Mouse (Mus musculus): ENCODE results near the gene Tbxa2r. TPM values are rescaled to one million over a fixed set of nuclear protein-coding genes. Genes with fewer than 3 reads are reported as not detected.
A peak's percentile ranks its signal among the peaks of the same experiment; 100 is the strongest.

The Tbxa2r gene
- polyA plus RNA-seq, 1 experiment from 2014 or later: 3.6 TPM

- H3K27ac ChIP-seq (ENCODE audit: low read length): no peak overlapping the region
- no peaks in the 10 kb centered on the region for H3K9me3 ChIP-seq (ENCODE audit: control insufficient read depth, low read length)
- H3K27me3 ChIP-seq (replicated peaks; ENCODE audit: control insufficient read depth, insufficient read depth, low read length): no peaks in the 10 kb centered on the region
- ATAC-seq: no peak
- H3K9ac ChIP-seq (replicated peaks; ENCODE audit: low read depth, low read length): no peak overlapping the region
- H3K4me3 ChIP-seq (replicated peaks; ENCODE audit: low read length): no peak overlapping the region
- no peak overlapping the region for H3K4me2 ChIP-seq (ENCODE audit: low read length)
- WGBS: 89% methylated on average over 6 of the region's 6 CpGs
- no peaks in the 10 kb centered on the region for H3K36me3 ChIP-seq (ENCODE audit: control insufficient read depth, insufficient read depth)
- H3K4me1 ChIP-seq (replicated peaks; ENCODE audit: control insufficient read depth, insufficient read depth, low read length): peaks cover 25% of the 10 kb centered on the region
Measured at GRCm38 (mm10) chr10:81379809-81380378, 51.4 kb downstream of the Tbxa2r start.

- no peak overlapping the region for H3K9ac ChIP-seq (replicated peaks; ENCODE audit: low read depth, low read length)
- WGBS: 88% methylated on average over 5 of the region's 5 CpGs
- H3K36me3 ChIP-seq (ENCODE audit: control insufficient read depth, insufficient read depth): peaks cover 6% of the 10 kb centered on the region
- H3K4me2 ChIP-seq (ENCODE audit: low read length): no peak overlapping the region
- ATAC-seq: no peak
- H3K27ac ChIP-seq (ENCODE audit: low read length): no peak overlapping the region
- peaks cover 21% of the 10 kb centered on the region for H3K4me1 ChIP-seq (replicated peaks; ENCODE audit: control insufficient read depth, insufficient read depth, low read length)
- H3K4me3 ChIP-seq (replicated peaks; ENCODE audit: low read length): no peak overlapping the region
- no peaks in the 10 kb centered on the region for H3K27me3 ChIP-seq (replicated peaks; ENCODE audit: control insufficient read depth, insufficient read depth, low read length)
- H3K9me3 ChIP-seq (ENCODE audit: control insufficient read depth, low read length): no peaks in the 10 kb centered on the region
Measured at GRCm38 (mm10) chr10:81382039-81382438, 53.5 kb downstream of the Tbxa2r start.

GRCm38 (mm10) chr10:81383802-81384604 lies 55.5 kb downstream of the Tbxa2r start, which contains the start of the genes Dohh and Gm48551:
TSS of gene Dohh (plus strand) at chr10:81384428.
TSS of gene Gm48551 (plus strand) at chr10:81384466.
- WGBS: 5% methylated on average over 50 of the region's 54 CpGs
- Histone ChIP-seq H3K4me2 (ENCODE audit: low read length) (peak within 1 kb of the TSS; percentile 88), H3K9me3 (ENCODE audit: control insufficient read depth, low read length) (no peaks in the 10 kb centered on the region), H3K36me3 (ENCODE audit: control insufficient read depth, insufficient read depth) (peaks cover 17% of the 10 kb centered on the region), H3K9ac (replicated peaks; ENCODE audit: low read depth, low read length) (peak within 1 kb of the TSS; percentile 74), H3K27me3 (replicated peaks; ENCODE audit: control insufficient read depth, insufficient read depth, low read length) (no peaks in the 10 kb centered on the region), H3K27ac (ENCODE audit: low read length) (peak within 1 kb of the TSS; percentile 87), H3K4me1 (replicated peaks; ENCODE audit: control insufficient read depth, insufficient read depth, low read length) (peaks cover 13% of the 10 kb centered on the region), H3K4me3 (replicated peaks; ENCODE audit: low read length) (peak within 1 kb of the TSS; percentile 92)
- ATAC-seq: peak; percentile 96

GRCm38 (mm10) chr10:81384605-81384982 lies 56.1 kb downstream of the Tbxa2r start:
- WGBS: under 1% methylated on average over 19 of the region's 19 CpGs
- Histone ChIP-seq H3K9me3 (ENCODE audit: control insufficient read depth, low read length) (no peaks in the 10 kb centered on the region), H3K4me1 (replicated peaks; ENCODE audit: control insufficient read depth, insufficient read depth, low read length) (peaks cover 12% of the 10 kb centered on the region), H3K27me3 (replicated peaks; ENCODE audit: control insufficient read depth, insufficient read depth, low read length) (no peaks in the 10 kb centered on the region), H3K4me2 (ENCODE audit: low read length) (peak overlapping the region; percentile 88), H3K27ac (ENCODE audit: low read length) (peak overlapping the region; percentile 87), H3K4me3 (replicated peaks; ENCODE audit: low read length) (peak overlapping the region; percentile 92), H3K36me3 (ENCODE audit: control insufficient read depth, insufficient read depth) (peaks cover 17% of the 10 kb centered on the region), H3K9ac (replicated peaks; ENCODE audit: low read depth, low read length) (peak overlapping the region; percentile 74)
- peak; percentile 10 for ATAC-seq

Other genes starting within 250 kb of the Tbxa2r start
- 0.17 and 0.66 TPM in 2 replicates for gene Creb3l3, start 229.9 kb upstream of the Tbxa2r start, polyA plus RNA-seq (2015; fragmentation: Nextera tagmentation; extraction: Ambion mirVana)
- gene Map2k2, start 222.8 kb upstream of the Tbxa2r start, polyA plus RNA-seq (2015; fragmentation: Nextera tagmentation; extraction: Ambion mirVana): 210 and 213 TPM in 2 replicates
- gene Zbtb7a, start 193.5 kb upstream of the Tbxa2r start, polyA plus RNA-seq (2015; fragmentation: Nextera tagmentation; extraction: Ambion mirVana): 11.6 and 11.8 TPM in 2 replicates
- 48.5 and 62.7 TPM in 2 replicates for gene Pias4, start 160.8 kb upstream of the Tbxa2r start, polyA plus RNA-seq (2015; fragmentation: Nextera tagmentation; extraction: Ambion mirVana)
- gene Eef2, start 152.1 kb upstream of the Tbxa2r start, polyA plus RNA-seq (2015; fragmentation: Nextera tagmentation; extraction: Ambion mirVana): 652 and 674 TPM in 2 replicates
- gene Dapk3, start 145.7 kb upstream of the Tbxa2r start, polyA plus RNA-seq (2015; fragmentation: Nextera tagmentation; extraction: Ambion mirVana): 55.1 and 56.9 TPM in 2 replicates
- gene 4930442H23Rik, start 144.9 kb upstream of the Tbxa2r start, polyA plus RNA-seq (2015; fragmentation: Nextera tagmentation; extraction: Ambion mirVana): not detected in 2 replicates
- 0.11 TPM in 1 of 2 replicates, not detected in the other for gene Nmrk2, start 126.7 kb upstream of the Tbxa2r start, polyA plus RNA-seq (2015; fragmentation: Nextera tagmentation; extraction: Ambion mirVana)
- 81.4 and 94.9 TPM in 2 replicates for gene Atcay, start 97.9 kb upstream of the Tbxa2r start, polyA plus RNA-seq (2015; fragmentation: Nextera tagmentation; extraction: Ambion mirVana)
- 18.4 and 24.0 TPM in 2 replicates for gene Zfr2, start 95.6 kb upstream of the Tbxa2r start, polyA plus RNA-seq (2015; fragmentation: Nextera tagmentation; extraction: Ambion mirVana)
- 28.8 and 44.2 TPM in 2 replicates for gene Matk, start 75.8 kb upstream of the Tbxa2r start, polyA plus RNA-seq (2015; fragmentation: Nextera tagmentation; extraction: Ambion mirVana)
- gene Mrpl54, start 61.8 kb upstream of the Tbxa2r start, polyA plus RNA-seq (2015; fragmentation: Nextera tagmentation; extraction: Ambion mirVana): 84.0 and 90.1 TPM in 2 replicates
- 39.1 and 41.6 TPM in 2 replicates for gene Apba3, start 61.8 kb upstream of the Tbxa2r start, polyA plus RNA-seq (2015; fragmentation: Nextera tagmentation; extraction: Ambion mirVana)
- gene Tjp3, start 37.1 kb upstream of the Tbxa2r start, polyA plus RNA-seq (2015; fragmentation: Nextera tagmentation; extraction: Ambion mirVana): 7.3 and 8.3 TPM in 2 replicates
- 138 and 143 TPM in 2 replicates for gene Pip5k1c, start 35.8 kb upstream of the Tbxa2r start, polyA plus RNA-seq (2015; fragmentation: Nextera tagmentation; extraction: Ambion mirVana)
- 36.8 and 38.3 TPM in 2 replicates for gene Cactin, start 7.6 kb upstream of the Tbxa2r start, polyA plus RNA-seq (2015; fragmentation: Nextera tagmentation; extraction: Ambion mirVana)
- gene Gipc3, start 14.5 kb downstream of the Tbxa2r start, polyA plus RNA-seq (2015; fragmentation: Nextera tagmentation; extraction: Ambion mirVana): not detected in 2 replicates
- 33.4 and 34.2 TPM in 2 replicates for gene Hmg20b, start 21.7 kb downstream of the Tbxa2r start, polyA plus RNA-seq (2015; fragmentation: Nextera tagmentation; extraction: Ambion mirVana)
- gene Mfsd12, start 28.8 kb downstream of the Tbxa2r start, polyA plus RNA-seq (2015; fragmentation: Nextera tagmentation; extraction: Ambion mirVana): 11.4 and 11.5 TPM in 2 replicates
- 0.72 and 0.86 TPM in 2 replicates for gene 4930404N11Rik, start 37.1 kb downstream of the Tbxa2r start, polyA plus RNA-seq (2015; fragmentation: Nextera tagmentation; extraction: Ambion mirVana)
- 121 and 133 TPM in 2 replicates for gene Fzr1, start 49.8 kb downstream of the Tbxa2r start, polyA plus RNA-seq (2015; fragmentation: Nextera tagmentation; extraction: Ambion mirVana)
- gene Dohh, start 55.7 kb downstream of the Tbxa2r start, polyA plus RNA-seq (2015; fragmentation: Nextera tagmentation; extraction: Ambion mirVana): 86.0 and 91.0 TPM in 2 replicates
- 6.2 and 8.8 TPM in 2 replicates for gene Gm48551, start 55.7 kb downstream of the Tbxa2r start, polyA plus RNA-seq (2015; fragmentation: Nextera tagmentation; extraction: Ambion mirVana)
- gene Gm48552, start 60.3 kb downstream of the Tbxa2r start, polyA plus RNA-seq (2015; fragmentation: Nextera tagmentation; extraction: Ambion mirVana): 1.0 and 2.2 TPM in 2 replicates
- 1.2 and 1.8 TPM in 2 replicates for gene Smim24, start 64.3 kb downstream of the Tbxa2r start, polyA plus RNA-seq (2015; fragmentation: Nextera tagmentation; extraction: Ambion mirVana)
- gene Nfic, start 126.9 kb downstream of the Tbxa2r start, polyA plus RNA-seq (2015; fragmentation: Nextera tagmentation; extraction: Ambion mirVana): 25.4 and 27.0 TPM in 2 replicates
- 75.3 and 93.0 TPM in 2 replicates for gene Celf5, start 154.0 kb downstream of the Tbxa2r start, polyA plus RNA-seq (2015; fragmentation: Nextera tagmentation; extraction: Ambion mirVana)
- 70.4 and 80.9 TPM in 2 replicates for gene Ncln, start 167.7 kb downstream of the Tbxa2r start, polyA plus RNA-seq (2015; fragmentation: Nextera tagmentation; extraction: Ambion mirVana)
- gene S1pr4, start 171.4 kb downstream of the Tbxa2r start, polyA plus RNA-seq (2015; fragmentation: Nextera tagmentation; extraction: Ambion mirVana): 0.40 and 0.53 TPM in 2 replicates
- 0.42 and 0.76 TPM in 2 replicates for gene Gna15, start 195.5 kb downstream of the Tbxa2r start, polyA plus RNA-seq (2015; fragmentation: Nextera tagmentation; extraction: Ambion mirVana)
- gene Gna11, start 216.5 kb downstream of the Tbxa2r start, polyA plus RNA-seq (2015; fragmentation: Nextera tagmentation; extraction: Ambion mirVana): 106 and 112 TPM in 2 replicates
- gene Aes, start 230.8 kb downstream of the Tbxa2r start, polyA plus RNA-seq (2015; fragmentation: Nextera tagmentation; extraction: Ambion mirVana): 632 and 683 TPM in 2 replicates
- gene Tle2, start 245.8 kb downstream of the Tbxa2r start, polyA plus RNA-seq (2015; fragmentation: Nextera tagmentation; extraction: Ambion mirVana): 27.1 and 32.6 TPM in 2 replicates

Measured in forebrain, embryonic 16.5 days (tissue).